Mouse (Mus musculus): ENCODE results near the gene Hikeshi.
A peak's percentile ranks its signal among the peaks of the same experiment; 100 is the strongest.

Gene Hikeshi

GRCm38 (mm10) chr7:89940571-89941463 lies at the start of gene Hikeshi:
Gene Hikeshi, minus strand, starts transcription at chr7:89941204.
- DNase-seq (ENCODE audit: low read depth, low spot score): peak; percentile 93

GRCm38 (mm10) chr7:89984421-89984820 lies 43.4 kb upstream of the Hikeshi start:
- DNase-seq (ENCODE audit: low read depth, low spot score): no peak

- no peak for DNase-seq (ENCODE audit: low read depth, low spot score)
These were observed 42.4 kb upstream of the Hikeshi start for GRCm38 (mm10) chr7:89983441-89983840.

GRCm38 (mm10) chr7:89981557-89981956 lies 40.6 kb upstream of the Hikeshi start:
- no peak for DNase-seq (ENCODE audit: low read depth, low spot score)

GRCm38 (mm10) chr7:89980485-89981422 lies 39.8 kb upstream of the Hikeshi start, which contains the start of gene Eed:
Gene Eed, minus strand, starts transcription at chr7:89980983.
- DNase-seq (ENCODE audit: low read depth, low spot score): peak; percentile 90

- peak; percentile 5 for DNase-seq (ENCODE audit: low read depth, low spot score)
These were observed 39.1 kb upstream of the Hikeshi start for GRCm38 (mm10) chr7:89980133-89980484.

GRCm38 (mm10) chr7:89979432-89980130 lies 38.6 kb upstream of the Hikeshi start:
- DNase-seq (ENCODE audit: low read depth, low spot score): peak; percentile 5

- DNase-seq (ENCODE audit: low read depth, low spot score): no peak
These were observed 35.8 kb upstream of the Hikeshi start for GRCm38 (mm10) chr7:89976796-89977195.

- DNase-seq (ENCODE audit: low read depth, low spot score): no peak
These were observed 34.6 kb upstream of the Hikeshi start for GRCm38 (mm10) chr7:89975571-89975970.

- DNase-seq (ENCODE audit: low read depth, low spot score): no peak
These were observed 26.2 kb upstream of the Hikeshi start for GRCm38 (mm10) chr7:89967235-89967634.

GRCm38 (mm10) chr7:89966771-89967170 lies 25.8 kb upstream of the Hikeshi start:
- DNase-seq (ENCODE audit: low read depth, low spot score): no peak

- DNase-seq (ENCODE audit: low read depth, low spot score): no peak
These were observed 22.1 kb upstream of the Hikeshi start for GRCm38 (mm10) chr7:89963135-89963534.

- no peak for DNase-seq (ENCODE audit: low read depth, low spot score)
These were observed 16.3 kb upstream of the Hikeshi start for GRCm38 (mm10) chr7:89957300-89957699.

GRCm38 (mm10) chr7:89954261-89954660 lies 13.3 kb upstream of the Hikeshi start:
- no peak for DNase-seq (ENCODE audit: low read depth, low spot score)

GRCm38 (mm10) chr7:89949403-89949802 lies 8.4 kb upstream of the Hikeshi start:
- DNase-seq (ENCODE audit: low read depth, low spot score): no peak

GRCm38 (mm10) chr7:89948026-89948425 lies 7.0 kb upstream of the Hikeshi start:
- no peak for DNase-seq (ENCODE audit: low read depth, low spot score)

GRCm38 (mm10) chr7:89939497-89940353 lies 1.3 kb downstream of the Hikeshi start:
- no peak for DNase-seq (ENCODE audit: low read depth, low spot score)

GRCm38 (mm10) chr7:89923441-89924180 lies 17.4 kb downstream of the Hikeshi start:
- DNase-seq (ENCODE audit: low read depth, low spot score): no peak

GRCm38 (mm10) chr7:89917776-89918175 lies 23.2 kb downstream of the Hikeshi start:
- no peak for DNase-seq (ENCODE audit: low read depth, low spot score)

GRCm38 (mm10) chr7:89916711-89917110 lies 24.3 kb downstream of the Hikeshi start:
- DNase-seq (ENCODE audit: low read depth, low spot score): no peak

All from embryo, embryonic 11.5 days (tissue).